Mouse (Mus musculus): ENCODE measurements around the gene Ninl.

The Ninl gene

GRCm38 (mm10) chr2:151039232-151039695 lies at the start of gene Ninl, which contains the start of gene Nanp:
Gene Ninl, minus strand, starts transcription at chr2:151039382.
Gene Nanp, minus strand, starts transcription at chr2:151039398.
- DNase-seq, result peak; percentile 93

DNA sequence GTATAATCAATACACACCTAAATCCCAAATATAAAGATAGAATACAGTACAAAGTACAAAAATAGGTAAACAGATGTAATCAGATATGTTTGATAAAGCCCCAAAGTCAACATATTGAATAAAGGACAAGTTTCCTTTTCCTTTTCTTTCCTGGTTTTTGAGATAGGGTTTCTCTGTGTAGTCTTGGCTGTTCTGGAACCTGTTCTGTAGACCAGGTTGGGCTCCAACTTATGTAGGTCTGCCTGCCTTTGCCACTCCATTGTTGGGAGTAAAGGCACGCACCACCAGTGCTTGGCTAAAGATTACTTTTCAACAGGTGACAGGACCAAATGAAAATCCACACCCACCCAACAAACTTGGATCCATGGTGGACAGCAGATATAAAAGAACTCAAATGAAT lies 17.5 kb upstream of the Ninl start:
- no peak for DNase-seq

DNA sequence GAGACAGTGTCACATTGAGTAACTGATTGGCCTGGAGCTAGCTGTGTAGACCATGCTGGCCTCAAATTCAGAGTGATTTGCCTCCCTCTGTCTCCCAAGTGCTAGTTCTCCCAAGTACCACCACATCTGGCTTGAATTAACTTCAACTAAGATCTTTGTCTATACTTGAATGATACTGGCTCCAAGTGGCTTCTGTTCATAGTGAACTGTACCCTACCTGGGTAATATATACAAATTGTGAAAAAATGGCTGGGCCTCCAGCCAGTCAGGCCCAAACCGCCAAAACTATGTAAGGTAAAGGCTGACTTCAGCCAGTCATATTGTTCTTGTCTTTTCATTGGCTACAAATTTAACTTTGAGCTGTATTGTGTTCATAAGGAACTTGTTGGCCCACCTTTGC lies 1.2 kb upstream of the Ninl start:
- no peak for DNase-seq

DNA sequence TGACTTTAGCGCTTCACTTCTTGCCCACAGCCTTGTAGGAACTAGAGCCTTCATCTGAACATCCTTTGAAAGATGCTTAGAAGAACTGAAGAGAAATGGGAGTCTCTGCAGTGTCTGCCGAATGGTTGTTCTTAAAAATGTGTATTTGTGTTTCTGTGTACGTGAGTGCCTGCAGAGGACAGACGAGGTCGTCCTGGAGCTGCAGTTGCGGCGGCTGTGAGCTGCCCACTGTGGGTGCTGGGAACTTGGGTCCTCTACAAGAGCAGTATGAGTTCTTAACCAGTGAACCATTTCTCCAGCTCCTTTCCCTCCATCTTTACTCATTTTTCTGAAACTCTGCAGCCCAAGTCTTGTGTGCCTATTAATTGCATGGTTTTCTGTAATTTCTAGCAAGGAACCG lies 544 bp upstream of the Ninl start:
- no peak for DNase-seq

- no peak for DNase-seq
These were observed 365 bp downstream of the Ninl start for GRCm38 (mm10) chr2:151038811-151039222.

DNA sequence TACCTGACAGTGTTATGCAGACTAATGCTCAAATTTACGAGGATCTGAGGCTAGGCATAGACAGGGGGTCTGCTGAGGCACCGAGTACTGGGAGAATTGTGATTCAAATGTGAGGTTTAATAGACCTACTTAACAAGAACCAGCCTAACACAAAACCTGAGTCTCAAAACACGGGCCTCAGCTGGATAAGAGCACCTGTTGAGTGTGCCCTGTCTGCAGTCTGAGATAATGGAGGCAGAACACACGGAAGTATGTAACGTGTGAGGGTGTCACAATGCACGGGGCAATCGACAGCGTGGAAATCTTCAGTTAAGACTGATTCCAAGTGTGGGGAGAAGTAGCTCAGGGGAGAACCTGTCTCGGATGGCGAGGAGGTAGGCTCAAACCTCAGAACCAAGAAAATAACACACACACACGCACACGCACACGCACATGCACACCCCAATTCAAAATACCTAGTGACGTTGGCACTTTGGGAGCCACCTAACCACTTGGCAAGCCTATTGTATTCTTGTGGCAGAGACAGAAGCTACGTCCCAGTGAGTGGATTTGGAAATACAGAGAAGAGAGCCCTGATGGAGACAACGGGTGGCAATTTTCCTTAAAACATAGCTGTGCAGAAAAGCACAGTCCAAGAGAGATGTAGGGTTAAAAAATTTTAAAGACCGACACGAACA lies 1.2 kb downstream of the Ninl start:
- DNase-seq, result peak; percentile 4

- DNase-seq, result no peak
These were observed 1.9 kb downstream of the Ninl start for GRCm38 (mm10) chr2:151037292-151037691.

GRCm38 (mm10) chr2:151036721-151037120 lies 2.5 kb downstream of the Ninl start:
- DNase-seq, result no peak

- DNase-seq, result no peak
These were observed 4.7 kb downstream of the Ninl start for GRCm38 (mm10) chr2:151034435-151034834.

DNA sequence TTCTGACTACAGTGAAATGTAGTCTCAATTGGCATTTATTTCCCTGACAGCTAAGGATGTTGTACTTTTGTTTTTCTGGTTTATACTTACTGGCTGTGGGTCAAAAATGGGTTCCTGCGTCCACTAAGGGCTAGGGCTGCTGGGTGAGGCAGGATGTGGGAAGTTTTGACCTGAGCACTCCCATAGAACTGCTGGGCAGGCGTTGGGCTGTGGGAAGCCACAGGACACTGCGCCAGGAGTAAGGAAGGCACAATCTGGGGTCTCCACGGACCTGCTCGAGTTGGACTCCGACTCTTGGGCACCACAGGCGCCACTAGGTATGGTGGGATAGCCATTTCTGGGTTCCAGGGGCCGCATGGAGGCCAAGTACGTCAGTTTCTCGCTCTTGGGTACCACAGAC lies 18.0 kb downstream of the Ninl start:
- no peak for DNase-seq

DNA sequence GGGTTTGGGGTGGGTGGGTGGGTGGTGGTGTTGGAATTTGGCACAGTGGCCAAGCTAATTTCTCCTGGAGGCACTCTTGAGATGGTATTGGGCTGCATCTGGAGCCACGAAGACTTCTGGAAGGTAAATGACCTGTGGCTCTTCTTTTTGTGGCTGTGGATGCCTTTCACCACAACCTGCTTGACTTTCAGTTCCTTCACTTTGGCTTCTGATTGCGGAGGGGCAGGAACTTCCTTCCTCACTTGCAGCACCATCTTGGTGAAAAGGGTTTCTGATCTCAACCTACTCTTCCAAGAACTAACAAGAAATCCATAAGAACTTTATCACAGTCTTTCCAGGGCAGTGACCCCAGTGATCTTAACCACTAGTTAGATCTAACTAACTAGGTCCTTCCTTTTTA lies 23.9 kb downstream of the Ninl start:
- DNase-seq, result no peak

- DNase-seq, result no peak
These were observed 27.9 kb downstream of the Ninl start for GRCm38 (mm10) chr2:151011273-151011672.

DNA sequence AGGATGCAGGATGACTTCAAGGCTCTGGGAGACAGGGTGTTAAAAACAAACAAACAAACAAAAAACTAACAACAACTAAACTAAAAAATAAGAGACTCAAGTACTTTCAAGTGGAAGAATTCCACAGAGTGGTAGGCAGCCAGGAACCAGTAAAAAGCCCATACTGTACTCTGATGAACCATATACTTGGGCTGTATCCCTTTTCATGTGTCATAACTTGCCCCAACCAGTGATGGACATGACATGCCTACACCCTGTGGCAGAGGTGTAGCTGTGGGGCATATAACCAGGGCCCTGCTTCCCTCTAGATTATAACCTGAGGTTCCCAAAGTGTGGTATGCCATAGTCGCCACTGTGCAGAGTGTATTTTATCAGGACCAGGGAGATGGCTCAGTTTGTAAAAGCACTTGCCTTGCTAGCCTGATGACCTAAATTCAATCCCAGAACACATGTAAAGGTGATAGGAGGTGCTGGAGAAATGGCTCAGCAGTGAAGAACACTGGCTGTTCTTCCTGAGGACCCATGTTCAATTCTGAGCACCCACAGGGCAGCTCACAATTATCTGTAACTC lies 29.6 kb downstream of the Ninl start:
- no peak for DNase-seq

- peak; percentile 69 for DNase-seq
These were observed 30.2 kb downstream of the Ninl start for GRCm38 (mm10) chr2:151008939-151009509.

GRCm38 (mm10) chr2:151008517-151008932 lies 30.7 kb downstream of the Ninl start:
- DNase-seq, result no peak

GRCm38 (mm10) chr2:151008006-151008405 lies 31.2 kb downstream of the Ninl start:
- DNase-seq, result no peak

DNA sequence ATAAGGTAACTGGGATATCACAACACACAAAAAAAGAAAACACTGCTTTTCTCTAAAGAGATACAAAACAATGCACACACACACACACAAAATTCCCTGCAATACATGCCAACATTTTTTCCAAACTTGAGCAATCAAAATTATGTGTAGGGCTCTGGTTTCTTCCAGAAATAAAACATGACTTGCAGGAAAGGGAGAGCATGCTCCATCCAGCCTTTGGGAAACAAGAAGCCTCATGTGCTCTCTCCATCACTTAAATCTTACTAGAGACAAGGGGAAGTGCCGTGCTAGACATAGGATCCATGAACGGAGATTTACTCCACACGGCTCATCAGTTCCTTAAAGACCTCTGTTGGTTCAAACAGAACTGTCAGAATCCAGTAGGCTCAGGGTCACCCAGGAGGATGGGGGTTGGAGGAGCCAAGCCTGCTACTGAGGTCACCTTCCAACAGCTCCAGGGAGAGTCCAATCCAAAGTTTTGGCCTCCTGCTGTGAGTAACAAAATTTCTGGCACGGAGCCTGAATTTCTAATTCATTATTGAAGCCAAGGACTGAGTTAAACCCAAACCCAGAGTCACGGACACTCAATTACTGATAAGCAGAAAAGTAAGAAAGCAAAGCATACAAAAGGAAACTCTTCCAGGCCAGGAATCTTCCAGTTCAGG lies 32.8 kb downstream of the Ninl start:
- no peak for DNase-seq

- DNase-seq, result no peak
These were observed 34.8 kb downstream of the Ninl start for GRCm38 (mm10) chr2:151004390-151004789.

- no peak for DNase-seq
These were observed 35.4 kb downstream of the Ninl start for GRCm38 (mm10) chr2:151003796-151004195.

DNA sequence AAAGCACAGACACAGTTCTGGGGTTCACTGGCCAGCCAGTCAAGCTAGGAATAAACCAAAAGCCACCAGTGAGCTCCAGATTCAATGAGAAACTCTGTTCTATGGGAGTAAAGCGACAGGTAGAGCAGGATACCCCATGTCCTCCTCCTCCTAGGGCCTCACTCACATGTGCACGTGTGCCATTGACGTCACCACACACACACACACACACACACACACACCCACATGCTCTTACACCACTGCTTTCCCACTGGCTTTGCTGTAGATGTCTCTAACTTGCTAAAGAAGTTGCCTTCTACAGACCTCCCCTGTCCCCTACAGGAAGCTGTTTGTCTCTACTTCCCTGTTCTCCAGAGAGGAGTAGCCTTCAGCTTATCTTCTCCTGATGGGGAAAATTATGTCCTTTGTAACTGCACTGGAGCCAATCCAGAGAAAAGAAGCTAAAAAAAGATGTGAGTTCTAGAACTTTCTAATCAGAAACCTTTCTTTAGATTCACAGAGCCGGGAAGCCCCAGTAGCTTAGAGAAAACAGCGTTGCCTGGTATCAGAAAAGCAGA lies 37.5 kb downstream of the Ninl start:
- no peak for DNase-seq

GRCm38 (mm10) chr2:151000402-151001178 lies 38.6 kb downstream of the Ninl start:
- peak; percentile 64 for DNase-seq

DNA sequence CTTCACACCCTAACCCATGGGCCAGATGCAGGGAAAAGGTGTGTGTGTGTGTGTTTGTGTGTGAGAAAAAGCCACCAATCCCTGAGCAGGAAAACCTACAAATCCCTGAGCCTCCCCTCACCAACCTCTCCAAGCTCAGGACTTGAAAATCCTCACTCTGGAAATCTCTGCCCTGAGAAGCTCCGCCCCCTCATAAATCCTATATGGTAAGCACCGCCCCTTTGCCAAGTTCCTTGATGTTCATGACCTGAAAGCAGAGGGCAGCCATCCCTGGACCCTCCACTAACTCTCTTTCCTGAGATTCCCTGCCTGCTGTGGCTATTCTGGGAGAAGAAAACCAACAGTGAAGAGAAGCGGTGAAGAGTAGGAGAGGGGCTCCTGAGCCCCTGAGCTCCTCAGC lies 40.2 kb downstream of the Ninl start:
- no peak for DNase-seq

DNA sequence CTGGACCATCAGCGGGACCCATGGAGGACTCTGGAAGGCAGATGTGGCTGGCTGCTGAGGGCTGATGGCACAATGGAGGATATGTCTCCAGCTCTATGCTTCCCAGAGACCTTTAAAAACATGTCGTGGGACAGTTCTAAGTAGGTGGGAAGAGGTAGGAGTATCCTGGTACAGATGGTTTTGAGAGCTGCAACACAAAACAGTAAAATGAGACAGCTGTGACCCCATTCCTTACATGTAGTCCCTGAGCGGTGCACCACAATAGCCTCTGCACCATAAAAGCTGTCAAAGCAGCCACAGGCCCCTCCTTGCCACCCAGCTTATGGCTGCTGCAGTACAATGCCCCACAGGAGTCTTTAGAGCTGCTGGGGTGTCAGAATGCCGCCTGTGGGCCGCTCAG lies 41.6 kb downstream of the Ninl start:
- peak; percentile 20 for DNase-seq
